Mouse (Mus musculus): ENCODE data around the gene Taf1b. TPM values are rescaled to one million over a fixed set of nuclear protein-coding genes. Genes with fewer than 3 reads are reported as not detected.
"Not testable (repeated sequence)": the region's sequence is repeated elsewhere in the genome, so short reads cannot be mapped to it uniquely, and the experiment has no call there.

Taf1b gene
- total and polyA plus RNA-seq, 3 experiments, result 2.7 to 43.1 (median 38.8) TPM

DNA sequence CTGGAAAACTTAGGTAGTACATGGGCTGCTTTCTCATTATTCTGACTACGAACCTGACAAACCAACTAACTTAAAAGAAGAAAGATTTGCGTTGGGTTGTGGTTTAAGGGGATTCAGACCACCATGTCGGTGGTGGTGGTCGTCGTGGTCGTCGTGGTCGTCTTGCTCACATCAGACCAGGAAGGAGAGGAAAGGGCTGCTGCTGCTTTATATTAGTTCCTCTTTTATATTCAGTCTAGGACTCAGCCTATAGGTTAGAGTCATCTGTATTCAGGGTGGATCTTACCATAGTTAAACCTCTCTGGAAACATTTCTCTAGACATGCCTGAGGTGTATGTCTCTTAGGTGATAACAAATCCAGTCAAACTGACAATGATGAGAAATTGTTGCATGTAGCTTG lies 19.0 kb downstream of the Taf1b start:
- TF ChIP-seq TAL1 (conservative IDR thresholded peaks at IDR 0.05; ENCODE audit: low read depth, low read length) (no peak), POLR2AphosphoS5 (IDR thresholded peaks at IDR 0.05; ENCODE audit: insufficient replicate concordance, low read depth, low read length) (no peak), GATA2 (IDR thresholded peaks at IDR 0.05; ENCODE audit: borderline replicate concordance, low read depth, low read length) (no peak), CTCF (IDR thresholded peaks at IDR 0.05; ENCODE audit: low read depth, low read length) (no peak), GATA1 (IDR thresholded peaks at IDR 0.05; ENCODE audit: borderline replicate concordance, low read length) (no peak)
- ATAC-seq (ENCODE audit: extremely low read depth, insufficient number of reproducible peaks, low FRiP score, poor library complexity, severe bottlenecking) (no peak; the same call in 1 of the 2 replicates), DNase-seq (ENCODE audit: low spot score) (no peak)
- no peaks in the 10 kb centered on the region for H3K27me3 ChIP-seq (ENCODE audit: insufficient read depth, low read length)
- peaks cover 77% of the 10 kb centered on the region for H3K36me3 ChIP-seq (replicated peaks)
- H3K4me1 ChIP-seq (ENCODE audit: insufficient read depth, low read depth, low read length), result no peaks in the 10 kb centered on the region
- H3K9me3 ChIP-seq (replicated peaks), result no peaks in the 10 kb centered on the region
- H3K4me3 ChIP-seq (ENCODE audit: low read depth, low read length), result no peak overlapping the region

DNA sequence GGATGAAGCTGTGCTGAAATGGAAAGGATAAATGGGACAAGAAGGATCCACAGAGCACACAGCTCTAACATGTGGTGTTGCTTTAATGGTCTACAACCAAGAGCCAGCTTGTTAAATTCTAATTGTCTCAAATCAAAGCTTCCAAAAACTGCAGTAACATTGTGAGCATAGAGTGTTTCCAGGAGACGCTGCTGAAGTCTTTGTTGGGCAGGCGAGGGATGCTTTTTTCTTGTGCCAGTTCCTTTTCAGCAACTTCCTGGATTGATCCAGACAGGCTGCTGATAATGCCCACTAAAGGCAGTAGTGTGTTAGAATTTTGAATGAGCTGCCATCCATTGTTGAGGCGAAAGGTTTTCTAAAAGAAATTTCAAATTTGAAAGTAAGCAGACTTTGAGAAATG lies 22.9 kb downstream of the Taf1b start:
- ATAC-seq (ENCODE audit: extremely low read depth, insufficient number of reproducible peaks, low FRiP score, poor library complexity, severe bottlenecking) (no peak), DNase-seq (ENCODE audit: low spot score) (no peak)
- H3K9me3 ChIP-seq (replicated peaks), result no peaks in the 10 kb centered on the region
- peaks cover 68% of the 10 kb centered on the region for H3K36me3 ChIP-seq (replicated peaks)
- no peak for TF ChIP-seq CTCF (IDR thresholded peaks at IDR 0.05; ENCODE audit: low read depth, low read length)
- no peak for TF ChIP-seq GATA2 (IDR thresholded peaks at IDR 0.05; ENCODE audit: borderline replicate concordance, low read depth, low read length)
- no peak for TF ChIP-seq TAL1 (conservative IDR thresholded peaks at IDR 0.05; ENCODE audit: low read depth, low read length)
- TF ChIP-seq POLR2AphosphoS5 (IDR thresholded peaks at IDR 0.05; ENCODE audit: insufficient replicate concordance, low read depth, low read length), result no peak
- no peak overlapping the region for H3K4me3 ChIP-seq (ENCODE audit: low read depth, low read length)
- H3K4me1 ChIP-seq (ENCODE audit: insufficient read depth, low read depth, low read length), result no peaks in the 10 kb centered on the region
- no peaks in the 10 kb centered on the region for H3K27me3 ChIP-seq (ENCODE audit: insufficient read depth, low read length)

DNA sequence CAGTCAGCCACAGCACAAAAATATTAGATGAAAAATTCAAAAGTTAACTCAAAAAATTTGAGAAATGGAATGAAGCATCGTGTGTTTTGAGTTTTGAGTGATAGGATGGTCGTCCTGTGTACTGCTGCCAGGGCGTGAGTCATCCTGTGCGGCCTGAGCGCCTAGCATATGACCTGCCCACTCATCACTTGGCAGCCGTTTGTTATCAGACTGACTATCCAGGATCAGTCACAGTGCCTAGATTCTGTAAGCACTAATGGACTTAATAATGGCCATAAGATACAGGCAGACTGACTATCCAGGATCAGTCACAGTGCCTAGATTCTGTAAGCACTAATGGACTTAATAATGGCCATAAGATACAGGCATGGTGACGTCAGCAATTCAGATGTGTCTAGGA lies 26.9 kb downstream of the Taf1b start:
- not testable (repeated sequence) for H3K4me3 ChIP-seq (ENCODE audit: low read depth, low read length); H3K27me3 ChIP-seq (ENCODE audit: insufficient read depth, low read length); DNase-seq (ENCODE audit: low spot score); H3K9me3 ChIP-seq (replicated peaks); H3K4me1 ChIP-seq (ENCODE audit: insufficient read depth, low read depth, low read length); ATAC-seq (ENCODE audit: extremely low read depth, insufficient number of reproducible peaks, low FRiP score, poor library complexity, severe bottlenecking)
- peaks cover 61% of the 10 kb centered on the region for H3K36me3 ChIP-seq (replicated peaks)

DNA sequence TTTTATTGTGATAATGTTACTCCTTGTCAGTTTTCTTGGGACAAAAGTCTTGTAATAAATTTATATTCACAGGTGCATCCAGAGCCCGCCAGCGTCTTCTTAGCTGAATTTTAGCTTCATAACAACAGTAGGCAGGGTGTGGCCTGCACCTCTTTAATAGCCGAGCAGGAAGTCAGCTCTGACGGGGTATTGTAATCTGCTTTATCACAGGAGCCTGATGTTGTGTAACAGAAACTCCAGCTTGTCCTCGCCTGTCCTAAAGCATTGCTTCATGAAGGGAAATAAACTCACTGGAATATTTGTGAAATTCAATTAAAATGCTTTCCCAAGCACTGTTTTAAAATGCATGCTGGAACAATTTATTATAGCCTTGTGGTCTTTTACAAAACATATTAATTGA lies 38.2 kb downstream of the Taf1b start:
- DNase-seq (ENCODE audit: low spot score) (peak; percentile 9), ATAC-seq (ENCODE audit: extremely low read depth, insufficient number of reproducible peaks, low FRiP score, poor library complexity, severe bottlenecking) (peak; percentile 74)
- TF ChIP-seq CTCF (IDR thresholded peaks at IDR 0.05; ENCODE audit: low read depth, low read length) (no peak), GATA2 (IDR thresholded peaks at IDR 0.05; ENCODE audit: borderline replicate concordance, low read depth, low read length) (no peak), GATA1 (IDR thresholded peaks at IDR 0.05; ENCODE audit: borderline replicate concordance, low read length) (no peak), TAL1 (conservative IDR thresholded peaks at IDR 0.05; ENCODE audit: low read depth, low read length) (no peak), POLR2AphosphoS5 (IDR thresholded peaks at IDR 0.05; ENCODE audit: insufficient replicate concordance, low read depth, low read length) (no peak)
- no peak overlapping the region for H3K4me3 ChIP-seq (ENCODE audit: low read depth, low read length)
- H3K9me3 ChIP-seq (replicated peaks), result no peaks in the 10 kb centered on the region
- H3K4me1 ChIP-seq (ENCODE audit: insufficient read depth, low read depth, low read length), result peaks cover 12% of the 10 kb centered on the region
- no peaks in the 10 kb centered on the region for H3K27me3 ChIP-seq (ENCODE audit: insufficient read depth, low read length)
- peaks cover 36% of the 10 kb centered on the region for H3K36me3 ChIP-seq (replicated peaks)

DNA sequence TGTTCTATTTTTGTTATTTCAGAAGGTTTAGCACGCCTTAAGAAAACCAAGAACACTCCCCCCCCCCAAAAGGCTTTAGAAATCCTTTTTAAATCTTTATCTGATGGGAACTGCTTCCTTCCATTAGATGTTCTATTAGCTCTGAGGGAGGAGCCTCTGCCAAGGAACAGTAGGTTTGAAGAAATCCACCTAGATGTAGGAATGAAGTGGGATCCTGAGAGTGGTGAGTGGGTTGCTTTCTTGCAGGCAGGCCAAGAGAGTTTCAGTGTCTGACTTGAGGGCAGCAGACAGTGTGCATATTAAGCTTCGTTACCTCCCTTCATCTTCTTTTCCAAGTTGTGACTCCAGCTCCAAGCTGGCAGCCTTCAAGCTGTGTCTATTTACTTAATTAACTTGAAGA lies 39.0 kb downstream of the Taf1b start:
- ATAC-seq (ENCODE audit: extremely low read depth, insufficient number of reproducible peaks, low FRiP score, poor library complexity, severe bottlenecking) (no peak), DNase-seq (ENCODE audit: low spot score) (no peak)
- Histone ChIP-seq H3K27me3 (ENCODE audit: insufficient read depth, low read length) (no peaks in the 10 kb centered on the region), H3K4me3 (ENCODE audit: low read depth, low read length) (no peak overlapping the region), H3K36me3 (replicated peaks) (peaks cover 35% of the 10 kb centered on the region), H3K4me1 (ENCODE audit: insufficient read depth, low read depth, low read length) (peaks cover 20% of the 10 kb centered on the region), H3K9me3 (replicated peaks) (no peaks in the 10 kb centered on the region)
- TF ChIP-seq POLR2AphosphoS5 (IDR thresholded peaks at IDR 0.05; ENCODE audit: insufficient replicate concordance, low read depth, low read length) (no peak), GATA1 (IDR thresholded peaks at IDR 0.05; ENCODE audit: borderline replicate concordance, low read length) (no peak), TAL1 (conservative IDR thresholded peaks at IDR 0.05; ENCODE audit: low read depth, low read length) (no peak), GATA2 (IDR thresholded peaks at IDR 0.05; ENCODE audit: borderline replicate concordance, low read depth, low read length) (no peak), CTCF (IDR thresholded peaks at IDR 0.05; ENCODE audit: low read depth, low read length) (no peak)

DNA sequence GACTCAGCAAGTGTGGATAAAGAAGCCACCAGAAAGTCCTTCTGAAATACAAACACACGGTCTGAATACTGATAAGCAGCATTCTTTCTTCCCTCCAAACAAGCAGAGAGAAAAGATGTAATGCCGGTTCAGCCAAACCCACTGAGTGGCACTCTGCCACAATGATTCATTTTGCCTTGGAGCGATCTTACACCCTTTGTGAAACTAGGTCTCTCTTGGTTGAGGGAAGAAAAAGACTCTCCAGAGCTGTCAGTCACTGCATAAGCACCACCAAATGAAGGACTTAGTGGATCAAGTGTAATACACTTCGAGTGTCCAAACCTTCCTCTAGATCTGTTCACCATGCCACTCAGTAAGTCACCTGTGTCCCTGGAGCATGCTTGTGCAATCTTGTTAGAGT lies 39.8 kb downstream of the Taf1b start:
- H3K4me3 ChIP-seq (ENCODE audit: low read depth, low read length), result no peak overlapping the region
- no peak for ATAC-seq (ENCODE audit: extremely low read depth, insufficient number of reproducible peaks, low FRiP score, poor library complexity, severe bottlenecking)
- no peaks in the 10 kb centered on the region for H3K27me3 ChIP-seq (ENCODE audit: insufficient read depth, low read length)
- H3K36me3 ChIP-seq (replicated peaks), result peaks cover 33% of the 10 kb centered on the region
- peaks cover 20% of the 10 kb centered on the region for H3K4me1 ChIP-seq (ENCODE audit: insufficient read depth, low read depth, low read length)
- TF ChIP-seq TAL1 (conservative IDR thresholded peaks at IDR 0.05; ENCODE audit: low read depth, low read length) (no peak), GATA1 (IDR thresholded peaks at IDR 0.05; ENCODE audit: borderline replicate concordance, low read length) (no peak), CTCF (IDR thresholded peaks at IDR 0.05; ENCODE audit: low read depth, low read length) (no peak)
- DNase-seq (ENCODE audit: low spot score), result no peak
- no peaks in the 10 kb centered on the region for H3K9me3 ChIP-seq (replicated peaks)

DNA sequence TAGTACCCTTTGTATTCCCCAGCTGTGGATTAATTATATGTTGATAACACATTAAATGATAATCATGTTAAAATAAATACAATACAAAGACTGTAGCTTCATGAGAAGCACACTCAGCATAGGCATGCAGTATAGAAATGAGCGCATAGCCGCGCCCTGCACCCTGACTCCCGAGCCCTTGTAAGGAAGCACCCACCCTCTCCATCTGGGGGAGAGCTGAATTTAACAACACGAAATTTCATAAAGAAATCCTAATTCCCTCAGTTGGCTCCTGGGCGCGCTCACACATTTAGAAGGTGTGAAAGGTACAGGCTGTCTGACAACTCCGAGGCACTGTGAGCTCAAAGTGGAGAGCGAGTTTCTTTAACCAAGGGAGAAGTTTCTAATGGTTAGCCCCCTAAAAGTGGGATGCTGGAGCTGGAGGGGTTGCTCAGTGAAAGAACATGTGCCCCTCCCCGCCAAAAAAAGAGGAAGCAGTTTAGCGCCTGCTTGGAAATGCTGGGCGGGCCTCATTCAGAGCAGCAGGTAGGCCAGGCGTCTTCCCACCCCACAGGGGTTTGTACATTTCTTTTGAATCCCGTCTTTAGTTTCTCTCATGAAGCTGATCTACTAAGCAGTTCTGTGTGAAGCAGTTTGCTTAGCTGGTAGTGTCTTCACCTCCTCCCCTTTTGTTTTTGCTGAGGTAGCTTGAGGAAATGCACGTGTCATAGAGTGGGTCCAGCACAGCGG lies 43.4 kb downstream of the Taf1b start:
- TF ChIP-seq POLR2AphosphoS5 (IDR thresholded peaks at IDR 0.05; ENCODE audit: insufficient replicate concordance, low read depth, low read length), result no peak
- TF ChIP-seq GATA2 (IDR thresholded peaks at IDR 0.05; ENCODE audit: borderline replicate concordance, low read depth, low read length), result no peak
- no peak for TF ChIP-seq TAL1 (conservative IDR thresholded peaks at IDR 0.05; ENCODE audit: low read depth, low read length)
- TF ChIP-seq CTCF (IDR thresholded peaks at IDR 0.05; ENCODE audit: low read depth, low read length), result no peak
- TF ChIP-seq GATA1 (IDR thresholded peaks at IDR 0.05; ENCODE audit: borderline replicate concordance, low read length), result no peak
- Histone ChIP-seq H3K9me3 (replicated peaks) (no peaks in the 10 kb centered on the region), H3K4me1 (ENCODE audit: insufficient read depth, low read depth, low read length) (peaks cover 11% of the 10 kb centered on the region), H3K4me3 (ENCODE audit: low read depth, low read length) (no peak overlapping the region), H3K27me3 (ENCODE audit: insufficient read depth, low read length) (no peaks in the 10 kb centered on the region), H3K36me3 (replicated peaks) (peaks cover 54% of the 10 kb centered on the region)
- ATAC-seq (ENCODE audit: extremely low read depth, insufficient number of reproducible peaks, low FRiP score, poor library complexity, severe bottlenecking) (no peak), DNase-seq (ENCODE audit: low spot score) (no peak)

Measured in G1E (cell line).